Mouse (Mus musculus): Measurements from ENCODE around the gene Rhbdl2. TPM values are rescaled to one million over a fixed set of nuclear protein-coding genes. Genes with fewer than 3 reads are reported as not detected.

Gene Rhbdl2
- polyA plus RNA-seq, 2 experiments: 4.1 to 4.9 TPM

DNA sequence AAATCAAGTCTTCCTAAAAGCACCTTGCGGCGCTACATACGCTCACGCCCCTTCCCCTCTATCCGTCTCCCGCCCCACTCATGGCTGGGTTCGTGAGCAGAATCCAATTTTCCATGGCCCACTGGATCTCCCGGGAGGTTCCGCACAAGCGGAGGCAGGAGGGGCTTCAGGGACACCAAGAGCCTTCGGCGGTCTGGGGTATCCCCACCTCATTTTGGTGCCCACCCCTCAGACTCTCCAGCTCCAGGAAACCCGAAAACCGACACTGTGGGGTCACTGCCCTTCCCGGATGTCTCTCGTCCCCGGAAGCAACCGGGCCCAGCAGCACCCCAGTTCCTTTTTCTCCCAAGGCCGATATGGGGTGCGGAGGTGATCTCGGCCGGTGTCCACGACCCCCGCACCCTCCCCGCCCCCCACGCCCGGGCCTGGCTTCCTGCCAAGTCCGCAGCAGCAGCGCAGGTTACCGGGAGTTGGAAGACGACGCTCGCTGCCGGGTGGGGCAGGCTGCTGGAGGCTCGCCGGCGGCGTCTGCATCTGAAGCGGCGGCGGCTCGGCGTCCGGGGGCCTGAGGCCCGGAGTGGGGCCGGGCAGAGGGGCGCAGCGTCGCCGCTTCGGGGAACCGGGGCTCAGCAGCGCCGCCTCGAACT lies 38.1 kb upstream of the Rhbdl2 start:
- WGBS: under 1% methylated on average over 50 of the region's 55 CpGs
- Histone ChIP-seq H3K4me3 (replicated peaks; ENCODE audit: low read length) (peak overlapping the region; percentile 99), H3K4me2 (replicated peaks; ENCODE audit: low read depth, low read length, severe bottlenecking) (peak overlapping the region; percentile 65), H3K9me3 (ENCODE audit: control insufficient read depth, low read length) (no peaks in the 10 kb centered on the region), H3K27ac (replicated peaks; ENCODE audit: low read depth, low read length) (peak overlapping the region; percentile 87), H3K27me3 (ENCODE audit: control insufficient read depth, insufficient read depth, low read length) (no peaks in the 10 kb centered on the region), H3K4me1 (ENCODE audit: control insufficient read depth, insufficient read depth, low read length) (peaks cover 11% of the 10 kb centered on the region; the same call in 1 of the 2 replicates), H3K36me3 (ENCODE audit: control insufficient read depth, insufficient read depth, low read length) (peaks cover 4% of the 10 kb centered on the region; the same call in 1 of the 2 replicates), H3K9ac (ENCODE audit: low read depth, low read length, severe bottlenecking) (peak overlapping the region; percentile 86)
- no peak for TF ChIP-seq POLR2A (IDR thresholded peaks at IDR 0.05; ENCODE audit: borderline replicate concordance, extremely low read depth, insufficient read depth, insufficient read length)
- ATAC-seq (ENCODE audit: low FRiP score, low read depth) (peak; percentile 75), DNase-seq (ENCODE audit: low spot score) (peak; percentile 2)

DNA sequence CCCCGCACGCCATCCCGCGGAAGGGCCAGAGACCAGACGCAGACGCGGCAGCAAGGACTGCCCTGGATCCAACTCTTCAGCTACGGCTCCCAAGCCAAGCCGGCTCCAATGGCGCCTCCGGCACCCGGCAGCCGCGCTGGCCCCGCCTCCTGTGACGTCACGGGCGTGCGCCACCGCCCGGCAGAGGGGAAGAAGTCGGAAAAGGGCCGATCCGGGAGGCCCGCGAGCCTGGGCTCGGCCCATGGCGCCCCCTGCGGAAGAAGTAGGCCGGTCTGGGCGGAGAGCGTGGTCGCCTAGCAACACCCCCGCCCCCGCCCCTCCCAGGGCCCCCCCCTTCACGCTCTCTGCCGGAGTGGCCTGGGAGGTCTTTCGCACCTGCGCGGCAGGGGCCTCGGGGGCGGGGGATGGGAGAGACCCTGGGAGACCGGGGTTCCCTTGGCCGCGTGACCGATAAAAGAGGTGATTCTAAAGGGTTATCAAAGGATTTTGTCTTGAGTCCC lies 37.5 kb upstream of the Rhbdl2 start, which contains the start of gene Akirin1:
Gene Akirin1 (minus strand): TSS at position 194 of the 500 bp plus-strand sequence.
- H3K9me3 ChIP-seq (ENCODE audit: control insufficient read depth, low read length): no peaks in the 10 kb centered on the region
- H3K27ac ChIP-seq (replicated peaks; ENCODE audit: low read depth, low read length): peak within 1 kb of the TSS; percentile 87
- peak; percentile 81; the same call in 1 of the 2 replicates for TF ChIP-seq POLR2A (IDR thresholded peaks at IDR 0.05; ENCODE audit: borderline replicate concordance, extremely low read depth, insufficient read depth, insufficient read length)
- H3K4me3 ChIP-seq (replicated peaks; ENCODE audit: low read length): peak within 1 kb of the TSS; percentile 99
- H3K4me1 ChIP-seq (ENCODE audit: control insufficient read depth, insufficient read depth, low read length): peaks cover 11% of the 10 kb centered on the region; the same call in 1 of the 2 replicates
- peaks cover 4% of the 10 kb centered on the region; the same call in 1 of the 2 replicates for H3K36me3 ChIP-seq (ENCODE audit: control insufficient read depth, insufficient read depth, low read length)
- under 1% methylated on average over 33 of the region's 46 CpGs for WGBS
- no peaks in the 10 kb centered on the region for H3K27me3 ChIP-seq (ENCODE audit: control insufficient read depth, insufficient read depth, low read length)
- DNase-seq (ENCODE audit: low spot score) (peak; percentile 94), ATAC-seq (ENCODE audit: low FRiP score, low read depth) (peak; percentile 99)
- H3K4me2 ChIP-seq (replicated peaks; ENCODE audit: low read depth, low read length, severe bottlenecking): peak within 1 kb of the TSS; percentile 65
- peak within 1 kb of the TSS; percentile 86 for H3K9ac ChIP-seq (ENCODE audit: low read depth, low read length, severe bottlenecking)

- no peaks in the 10 kb centered on the region for H3K27me3 ChIP-seq (ENCODE audit: control insufficient read depth, insufficient read depth, low read length)
- H3K27ac ChIP-seq (replicated peaks; ENCODE audit: low read depth, low read length): no peak overlapping the region
- H3K4me3 ChIP-seq (replicated peaks; ENCODE audit: low read length): peak overlapping the region; percentile 99
- H3K9ac ChIP-seq (ENCODE audit: low read depth, low read length, severe bottlenecking): peak overlapping the region; percentile 3; the same call in 1 of the 2 replicates
- peaks cover 4% of the 10 kb centered on the region; the same call in 1 of the 2 replicates for H3K36me3 ChIP-seq (ENCODE audit: control insufficient read depth, insufficient read depth, low read length)
- H3K9me3 ChIP-seq (ENCODE audit: control insufficient read depth, low read length): no peaks in the 10 kb centered on the region
- H3K4me2 ChIP-seq (replicated peaks; ENCODE audit: low read depth, low read length, severe bottlenecking): peak overlapping the region; percentile 47
- 0% methylated on average over 8 of the region's 8 CpGs for WGBS
- H3K4me1 ChIP-seq (ENCODE audit: control insufficient read depth, insufficient read depth, low read length): peaks cover 11% of the 10 kb centered on the region; the same call in 1 of the 2 replicates
- TF ChIP-seq POLR2A (IDR thresholded peaks at IDR 0.05; ENCODE audit: borderline replicate concordance, extremely low read depth, insufficient read depth, insufficient read length): no peak
- ATAC-seq (ENCODE audit: low FRiP score, low read depth) (no peak), DNase-seq (ENCODE audit: low spot score) (peak; percentile 6)
Measured at GRCm38 (mm10) chr4:123750707-123751312, 36.9 kb upstream of the Rhbdl2 start.

- no peak for TF ChIP-seq POLR2A (IDR thresholded peaks at IDR 0.05; ENCODE audit: borderline replicate concordance, extremely low read depth, insufficient read depth, insufficient read length)
- H3K4me2 ChIP-seq (replicated peaks; ENCODE audit: low read depth, low read length, severe bottlenecking): no peak overlapping the region
- no peak overlapping the region for H3K4me3 ChIP-seq (replicated peaks; ENCODE audit: low read length)
- H3K4me1 ChIP-seq (ENCODE audit: control insufficient read depth, insufficient read depth, low read length): no peaks in the 10 kb centered on the region
- no peak overlapping the region for H3K9ac ChIP-seq (ENCODE audit: low read depth, low read length, severe bottlenecking)
- H3K36me3 ChIP-seq (ENCODE audit: control insufficient read depth, insufficient read depth, low read length): no peaks in the 10 kb centered on the region
- no peaks in the 10 kb centered on the region for H3K27me3 ChIP-seq (ENCODE audit: control insufficient read depth, insufficient read depth, low read length)
- WGBS: 45% methylated on average over 4 of the region's 4 CpGs
- DNase-seq (ENCODE audit: low spot score) (no peak), ATAC-seq (ENCODE audit: low FRiP score, low read depth) (no peak)
- no peak overlapping the region for H3K27ac ChIP-seq (replicated peaks; ENCODE audit: low read depth, low read length)
- H3K9me3 ChIP-seq (ENCODE audit: control insufficient read depth, low read length): no peaks in the 10 kb centered on the region
Measured at GRCm38 (mm10) chr4:123758306-123758705, 29.4 kb upstream of the Rhbdl2 start.

GRCm38 (mm10) chr4:123765071-123765470 lies 22.6 kb upstream of the Rhbdl2 start:
- DNase-seq (ENCODE audit: low spot score) (no peak), ATAC-seq (ENCODE audit: low FRiP score, low read depth) (no peak)
- no peak overlapping the region for H3K27ac ChIP-seq (replicated peaks; ENCODE audit: low read depth, low read length)
- H3K4me2 ChIP-seq (replicated peaks; ENCODE audit: low read depth, low read length, severe bottlenecking): no peak overlapping the region
- no peaks in the 10 kb centered on the region for H3K4me1 ChIP-seq (ENCODE audit: control insufficient read depth, insufficient read depth, low read length)
- no peak overlapping the region for H3K4me3 ChIP-seq (replicated peaks; ENCODE audit: low read length)
- H3K9me3 ChIP-seq (ENCODE audit: control insufficient read depth, low read length): no peaks in the 10 kb centered on the region
- no peaks in the 10 kb centered on the region for H3K36me3 ChIP-seq (ENCODE audit: control insufficient read depth, insufficient read depth, low read length)
- no peak for TF ChIP-seq POLR2A (IDR thresholded peaks at IDR 0.05; ENCODE audit: borderline replicate concordance, extremely low read depth, insufficient read depth, insufficient read length)
- 75% methylated on average over 6 of the region's 6 CpGs for WGBS
- no peak overlapping the region for H3K9ac ChIP-seq (ENCODE audit: low read depth, low read length, severe bottlenecking)
- no peaks in the 10 kb centered on the region for H3K27me3 ChIP-seq (ENCODE audit: control insufficient read depth, insufficient read depth, low read length)
